Mouse (Mus musculus) thymus, postnatal 25 days (tissue): ENCODE measurements around the gene Grin2a.

ENCODE experiments used
- DNase-seq: peaks from one replicate; pipeline ENCODE4 v3.0.0; 2022

Grin2a gene

GRCm38 (mm10) chr16:9994951-9995813 is at the start of gene Grin2a:
Grin2a (minus strand) TSS chr16:9995560.
- DNase-seq = no peak

- DNase-seq = no peak
Measured at GRCm38 (mm10) chr16:10035582-10036215, 40.3 kb upstream of the Grin2a start.

GRCm38 (mm10) chr16:10033416-10033979 is 38.1 kb upstream of the Grin2a start:
- no peak for DNase-seq

GRCm38 (mm10) chr16:10031891-10032290 is 36.5 kb upstream of the Grin2a start:
- no peak for DNase-seq

GRCm38 (mm10) chr16:10026741-10027140 is 31.4 kb upstream of the Grin2a start:
- DNase-seq = no peak

GRCm38 (mm10) chr16:10009743-10010142 is 14.4 kb upstream of the Grin2a start:
- no peak for DNase-seq

- no peak for DNase-seq
Measured at GRCm38 (mm10) chr16:10005606-10006005, 10.2 kb upstream of the Grin2a start.

GRCm38 (mm10) chr16:10004096-10004495 is 8.7 kb upstream of the Grin2a start:
- DNase-seq = no peak

- no peak for DNase-seq
Measured at GRCm38 (mm10) chr16:10003001-10003400, 7.6 kb upstream of the Grin2a start.

- no peak for DNase-seq
Measured at GRCm38 (mm10) chr16:10001601-10002000, 6.2 kb upstream of the Grin2a start.

GRCm38 (mm10) chr16:9999926-10000325 is 4.6 kb upstream of the Grin2a start:
- DNase-seq = no peak

GRCm38 (mm10) chr16:9997931-9998330 is 2.6 kb upstream of the Grin2a start:
- DNase-seq = no peak

GRCm38 (mm10) chr16:9995814-9996210 is 452 bp upstream of the Grin2a start:
- no peak for DNase-seq

GRCm38 (mm10) chr16:9994041-9994950 is 1.1 kb downstream of the Grin2a start:
- DNase-seq = no peak

GRCm38 (mm10) chr16:9993255-9994040 is 1.9 kb downstream of the Grin2a start:
- DNase-seq = no peak

GRCm38 (mm10) chr16:9992773-9993221 is 2.6 kb downstream of the Grin2a start:
- no peak for DNase-seq

- no peak for DNase-seq
Measured at GRCm38 (mm10) chr16:9992076-9992772, 3.1 kb downstream of the Grin2a start.

GRCm38 (mm10) chr16:9985041-9985440 is 10.3 kb downstream of the Grin2a start:
- DNase-seq = no peak

- no peak for DNase-seq
Measured at GRCm38 (mm10) chr16:9980641-9981040, 14.7 kb downstream of the Grin2a start.

- DNase-seq = no peak
Measured at GRCm38 (mm10) chr16:9978173-9978572, 17.2 kb downstream of the Grin2a start.

GRCm38 (mm10) chr16:9972705-9973104 is 22.7 kb downstream of the Grin2a start:
- no peak for DNase-seq
